Mouse (Mus musculus) ES-Bruce4 (cell line): Measurements from ENCODE around the gene Plod3. TPM values are rescaled to one million over a fixed set of nuclear protein-coding genes. Genes with fewer than 3 reads are reported as not detected.
"Not testable (repeated sequence)": the region's sequence is repeated elsewhere in the genome, so short reads cannot be mapped to it uniquely, and the experiment has no call there.

Experiments
- H3K27ac ChIP-seq: 2 replicates; pipeline ENCODE4 v1.5.1; 2012; ENCODE audit warnings: low read length, inconsistent platforms; ENCODE audit not compliant: insufficient read depth
- H3K27me3 ChIP-seq: 2 replicates; pipeline ENCODE4 v1.6.1; 2012; ENCODE audit warnings: mild to moderate bottlenecking, low read length, inconsistent platforms; ENCODE audit not compliant: control insufficient read depth, poor library complexity, insufficient read depth, severe bottlenecking
- H3K36me3 ChIP-seq: 2 replicates; pipeline ENCODE4 v1.6.1; 2012; ENCODE audit warnings: inconsistent platforms, mild to moderate bottlenecking, low read length, moderate library complexity; ENCODE audit not compliant: control insufficient read depth, poor library complexity, insufficient read depth, severe bottlenecking
- H3K4me1 ChIP-seq: one replicate; pipeline ENCODE4 v1.8.1; 2011; ENCODE audit warnings: low read length; ENCODE audit not compliant: control insufficient read depth, insufficient read depth
- H3K4me3 ChIP-seq: 2 replicates; pipeline ENCODE4 v1.5.1; 2011; ENCODE audit warnings: low read depth, mild to moderate bottlenecking, low read length
- H3K9ac ChIP-seq: 2 replicates; pipeline ENCODE4 v1.6.1; 2012; ENCODE audit warnings: low read depth, mild to moderate bottlenecking, inconsistent platforms; ENCODE audit not compliant: poor library complexity, severe bottlenecking
- H3K9me3 ChIP-seq: replicated peaks from 2 replicates; pipeline ENCODE4 v1.6.1; 2012; ENCODE audit warnings: mild to moderate bottlenecking, low read length, inconsistent platforms; ENCODE audit not compliant: control insufficient read depth, poor library complexity, insufficient read depth, severe bottlenecking
- CTCF ChIP-seq: IDR thresholded peaks from one replicate; pipeline ENCODE4 v1.8.1; 2011; ENCODE audit warnings: low read depth, low read length
- EP300 ChIP-seq: IDR thresholded peaks from 2 replicates; pipeline ENCODE4 v1.6.1; 2011; ENCODE audit warnings: low read depth, low read length; ENCODE audit not compliant: insufficient read depth
- POLR2A ChIP-seq: IDR thresholded peaks from one replicate; pipeline ENCODE4 v1.8.1; 2011; ENCODE audit warnings: low read length; ENCODE audit not compliant: insufficient read depth
- polyA plus RNA-seq: library from polyadenylated mRNA; stranded (reverse); fragments of >200 nt; gene quantifications from 2 replicates; pipeline ENCODE4 v1.2.4, GENCODE M21; 2011; ENCODE audit warnings: low read depth; ENCODE audit not compliant: missing spikeins, insufficient read depth, insufficient read length

Plod3 gene
- polyA plus RNA-seq, 1 experiment = 29.3 TPM

GRCm38 (mm10) chr5:136943382-136943781 lies 43.4 kb upstream of the Plod3 start:
- no peaks in the 10 kb centered on the region; the same call in 1 of the 2 replicates for H3K36me3 ChIP-seq
- H3K27me3 ChIP-seq = no peaks in the 10 kb centered on the region
- no peak overlapping the region for H3K27ac ChIP-seq
- no peak overlapping the region for H3K4me3 ChIP-seq
- no peak overlapping the region for H3K9ac ChIP-seq
- TF ChIP-seq CTCF (no peak), POLR2A (no peak), EP300 (peak; percentile 75; the same call in 1 of the 2 replicates)
- peaks cover 3% of the 10 kb centered on the region for H3K4me1 ChIP-seq
- H3K9me3 ChIP-seq = peaks cover 3% of the 10 kb centered on the region; the same call in 1 of the 2 replicates

GRCm38 (mm10) chr5:136945084-136945483 lies 41.7 kb upstream of the Plod3 start:
- Histone ChIP-seq H3K4me3 (no peak overlapping the region), H3K27me3 (no peaks in the 10 kb centered on the region), H3K9ac (no peak overlapping the region), H3K36me3 (no peaks in the 10 kb centered on the region; the same call in 1 of the 2 replicates), H3K9me3 (0 out of 2 replicates have a peak, but pooled peaks cover 6% of the 10 kb centered on the region), H3K4me1 (peaks cover 3% of the 10 kb centered on the region), H3K27ac (no peak overlapping the region)
- TF ChIP-seq POLR2A (no peak), EP300 (no peak), CTCF (no peak)

GRCm38 (mm10) chr5:136947874-136948273 lies 38.9 kb upstream of the Plod3 start:
- Histone ChIP-seq H3K27ac (no peak overlapping the region), H3K4me1 (peaks cover 5% of the 10 kb centered on the region), H3K9me3 (0 out of 2 replicates have a peak, but pooled peaks cover 6% of the 10 kb centered on the region), H3K27me3 (no peaks in the 10 kb centered on the region), H3K4me3 (no peak overlapping the region), H3K36me3 (no peaks in the 10 kb centered on the region; the same call in 1 of the 2 replicates), H3K9ac (no peak overlapping the region)
- TF ChIP-seq POLR2A = no peak
- TF ChIP-seq EP300 = no peak
- no peak for TF ChIP-seq CTCF

DNA sequence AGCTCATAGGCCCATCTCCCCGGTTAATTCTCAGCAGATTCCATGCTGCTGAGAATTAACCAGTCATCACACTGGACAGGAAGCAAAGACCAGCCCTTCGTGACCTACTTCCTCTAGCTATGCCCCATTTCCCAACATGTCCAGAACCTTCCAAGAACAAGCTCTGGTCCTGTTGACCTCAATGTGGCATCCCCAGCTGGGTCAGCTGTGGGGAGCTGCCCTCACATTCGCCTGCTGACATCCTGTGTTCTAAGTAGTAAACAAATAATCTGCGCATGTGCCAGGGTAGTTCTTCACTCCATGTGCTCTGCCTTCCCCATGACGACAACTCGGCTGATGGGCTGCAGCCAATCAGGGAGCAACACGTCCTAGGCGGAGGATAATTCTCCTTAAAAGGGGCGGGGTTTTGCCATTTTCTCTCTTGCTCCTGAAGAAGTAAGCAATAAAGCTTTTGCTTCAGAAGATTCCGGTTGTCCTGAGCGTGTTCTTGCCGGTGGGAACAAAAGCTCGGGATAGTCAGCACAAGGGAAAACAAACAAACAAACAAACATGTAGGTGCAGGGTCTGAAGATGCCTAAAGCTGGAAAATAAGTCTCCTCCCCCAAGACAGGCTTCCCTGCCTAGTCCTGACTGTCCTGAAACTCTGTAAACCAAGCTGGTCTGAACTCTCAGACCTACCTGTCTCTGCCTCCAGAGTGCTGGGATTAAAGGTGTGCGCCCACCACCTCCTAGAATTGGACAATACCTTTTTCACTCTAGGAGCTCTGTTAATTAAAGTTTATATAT lies 37.1 kb upstream of the Plod3 start:
- not testable (repeated sequence) for H3K27me3 ChIP-seq, H3K36me3 ChIP-seq, H3K4me1 ChIP-seq, H3K9ac ChIP-seq, H3K9me3 ChIP-seq, H3K4me3 ChIP-seq
- H3K27ac ChIP-seq = peak overlapping the region; percentile 27; the same call in 1 of the 2 replicates

- no peaks in the 10 kb centered on the region; the same call in 1 of the 2 replicates for H3K36me3 ChIP-seq
Measured at GRCm38 (mm10) chr5:136950521-136950920, 36.3 kb upstream of the Plod3 start.

DNA sequence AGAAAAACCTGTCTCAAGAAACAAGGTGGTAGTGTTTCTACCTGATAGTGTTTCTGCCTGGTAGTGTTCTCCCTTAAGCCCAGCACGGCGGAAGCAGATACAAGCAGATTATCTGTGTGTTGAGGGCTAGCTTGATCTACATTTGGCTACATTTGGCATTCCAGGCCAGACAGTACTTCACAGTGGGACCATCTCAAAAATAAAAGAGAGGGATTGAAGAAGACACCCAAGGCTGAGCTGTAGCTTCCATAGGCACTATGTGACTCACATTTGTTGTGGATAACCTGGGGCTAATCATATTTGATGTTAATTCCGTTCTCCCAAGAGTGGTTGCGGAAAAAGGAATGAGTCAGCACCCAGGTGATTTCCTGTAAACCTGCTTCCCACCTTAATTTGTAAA lies 34.7 kb upstream of the Plod3 start:
- 0 out of 2 replicates have a peak, but pooled peaks cover 2% of the 10 kb centered on the region for H3K36me3 ChIP-seq

More at GRCm38 (mm10) chr5:136950521-136950920, 36.3 kb upstream of the Plod3 start:
- H3K27me3 ChIP-seq = no peaks in the 10 kb centered on the region
- H3K27ac ChIP-seq = peak overlapping the region; percentile 99
- no peak overlapping the region for H3K4me3 ChIP-seq
- H3K9ac ChIP-seq = peak overlapping the region; percentile 18; the same call in 1 of the 2 replicates
- peaks cover 2% of the 10 kb centered on the region for H3K4me1 ChIP-seq
- no peak for TF ChIP-seq POLR2A
- TF ChIP-seq CTCF = no peak
- no peak for TF ChIP-seq EP300
- H3K9me3 ChIP-seq = 0 out of 2 replicates have a peak, but pooled peaks cover 6% of the 10 kb centered on the region

More for the DNA sequence above, 34.7 kb upstream of the Plod3 start:
- Histone ChIP-seq H3K4me1 (peaks cover 5% of the 10 kb centered on the region), H3K4me3 (0 out of 2 replicates have a peak overlapping the region, but pooled peaks have one; percentile 8), H3K27ac (peak overlapping the region; percentile 99), H3K9me3 (0 out of 2 replicates have a peak, but pooled peaks cover 6% of the 10 kb centered on the region), H3K9ac (peak overlapping the region; percentile 66), H3K27me3 (no peaks in the 10 kb centered on the region)
- TF ChIP-seq EP300 (no peak), POLR2A (no peak), CTCF (no peak)
